ENCODE assay signal across 20 mouse cellular contexts in genomic region chr5:92076273-92076672, GRCm38 (mm10). TPM values are rescaled to one million over a fixed set of nuclear protein-coding genes. Genes with fewer than 3 reads are reported as not detected.
DNase-seq lines count a peak whose midpoint lies in the region; ATAC-seq and TF ChIP-seq lines count a peak whose summit lies in the region.
"Had no signal": no experiment of that assay in that cellular context is flagged by ENCODE, and none has a peak within 500 bp of the region (broad histone marks: within the 10 kb centered on the region; RNA-seq: fewer than 3 reads in every experiment).

No protein-coding gene starts in this region.

- no peak overlapping the region for H3K27ac ChIP-seq in forebrain, postnatal 0 days (ENCODE audit: low read depth, low read length)
- H3K27ac ChIP-seq in forebrain, embryonic 15.5 days (replicated peaks): no peak overlapping the region
- no peak overlapping the region for H3K27ac ChIP-seq in left cerebral cortex, adult 2 months
- 0 out of 2 replicates have a peak overlapping the region, but pooled peaks have one; percentile 19 for H3K27ac ChIP-seq in ES-E14 (ENCODE audit: insufficient read depth, low read depth, low read length, poor library complexity, severe bottlenecking)
- H3K27ac ChIP-seq in small intestine, adult 2 months (ENCODE audit: insufficient read depth, low read depth, low read length): no peak overlapping the region
- H3K27ac ChIP-seq: embryonic facial prominence, embryonic 13.5 days; hindbrain, embryonic 14.5 days; limb, embryonic 12.5 days; midbrain, embryonic 10.5 days had no signal

- TF ChIP-seq POLR2A in small intestine, adult 2 months (IDR thresholded peaks at IDR 0.05; ENCODE audit: low read depth, low read length): no peak

- no peak overlapping the region for H3K9ac ChIP-seq in forebrain, postnatal 0 days
- H3K9ac ChIP-seq in forebrain, embryonic 15.5 days (replicated peaks): no peak overlapping the region
- H3K9ac ChIP-seq in ES-E14 (ENCODE audit: insufficient read depth, low read depth, low read length, poor library complexity, severe bottlenecking): peak overlapping the region; percentile 9; the same call in 1 of the 2 replicates
- H3K9ac ChIP-seq: embryonic facial prominence, embryonic 13.5 days; hindbrain, embryonic 14.5 days; limb, embryonic 12.5 days had no signal

- H3K9me3 ChIP-seq in forebrain, postnatal 0 days (ENCODE audit: low read length): no peaks in the 10 kb centered on the region
- no peaks in the 10 kb centered on the region for H3K9me3 ChIP-seq in forebrain, embryonic 15.5 days
- H3K9me3 ChIP-seq in ES-E14 (ENCODE audit: control insufficient read depth, insufficient read depth, low read depth, low read length): no peaks in the 10 kb centered on the region
- H3K9me3 ChIP-seq: embryonic facial prominence, embryonic 13.5 days; limb, embryonic 12.5 days; midbrain, embryonic 10.5 days had no signal

- WGBS in forebrain, postnatal 0 days: 93% methylated on average over 1 of the region's 1 CpGs
- WGBS in forebrain, embryonic 15.5 days: 89% methylated on average over 1 of the region's 1 CpGs
- 25% methylated on average over 1 of the region's 1 CpGs for WGBS in small intestine, adult 2 months

- peak; percentile 19; the same call in 1 of the 2 replicates for TF ChIP-seq CTCF in forebrain, postnatal 0 days (IDR thresholded peaks at IDR 0.05; ENCODE audit: low read depth)
- peak; percentile 38 for TF ChIP-seq CTCF in left cerebral cortex, adult 2 months (IDR thresholded peaks at IDR 0.05)
- peak; percentile 50; the same call in 1 of the 2 replicates for TF ChIP-seq CTCF in small intestine, adult 2 months (IDR thresholded peaks at IDR 0.05; ENCODE audit: extremely low read depth, insufficient read length, insufficient replicate concordance, low read depth, low read length)

- no peak for DNase-seq in forebrain, postnatal 0 days
- no peak for DNase-seq in left cerebral cortex, adult 2 months (ENCODE audit: extremely low spot score in 1 of 2, low spot score in 2 of 2)
- no peak for DNase-seq in left cerebral cortex, postnatal 4 days
- DNase-seq in ES-E14 (ENCODE audit: low read depth, low spot score): no peak
- no peak for DNase-seq in adrenal gland, postnatal 14 days
- no peak for DNase-seq in right cerebral cortex, postnatal 25 days
- DNase-seq: adrenal gland, postnatal 25 days; cerebellum, adult 9-11 months; gastrocnemius, postnatal 14 days; heart, postnatal 10 days; kidney, adult 11 months; lung, postnatal 36 days; right cerebral cortex, postnatal 4 days; thymus, postnatal 4 days had no signal

- in situ Hi-C loops in ES-E14 (cut with MboI; ENCODE audit: low sequenced_read_pairs in 2 of 2, unreplicated experiment in 2 of 2): no loop called here

- H3K27me3 ChIP-seq in forebrain, postnatal 0 days (ENCODE audit: insufficient read depth, low read length): no peaks in the 10 kb centered on the region
- H3K27me3 ChIP-seq in forebrain, embryonic 15.5 days: no peaks in the 10 kb centered on the region
- no peaks in the 10 kb centered on the region for H3K27me3 ChIP-seq in small intestine, adult 2 months (ENCODE audit: control insufficient read depth, insufficient read depth, low read length)
- H3K27me3 ChIP-seq: embryonic facial prominence, embryonic 13.5 days; limb, embryonic 12.5 days had no signal

- H3K4me2 ChIP-seq in forebrain, postnatal 0 days (ENCODE audit: low read depth): no peak overlapping the region
- H3K4me2 ChIP-seq in forebrain, embryonic 15.5 days (replicated peaks): no peak overlapping the region
- H3K4me2 ChIP-seq: embryonic facial prominence, embryonic 13.5 days; hindbrain, embryonic 14.5 days; limb, embryonic 12.5 days had no signal

- H3K4me3 ChIP-seq in forebrain, postnatal 0 days (ENCODE audit: low read depth, low read length): no peak overlapping the region
- no peak overlapping the region for H3K4me3 ChIP-seq in forebrain, embryonic 15.5 days
- no peak overlapping the region for H3K4me3 ChIP-seq in left cerebral cortex, adult 2 months
- peak overlapping the region in 1 of 2 experiments; percentile 36; a peak in 1 of 4 replicates for H3K4me3 ChIP-seq in ES-E14 (ENCODE audit: insufficient read depth in 1 of 2, low read depth in 1 of 2, low read length in 2 of 2, poor library complexity in 1 of 2, severe bottlenecking in 1 of 2)
- no peak overlapping the region for H3K4me3 ChIP-seq in small intestine, adult 2 months (ENCODE audit: low read depth, low read length)
- H3K4me3 ChIP-seq: embryonic facial prominence, embryonic 13.5 days; limb, embryonic 12.5 days; midbrain, embryonic 10.5 days had no signal

- ATAC-seq in forebrain, postnatal 0 days: no peak
- no peak for ATAC-seq in forebrain, embryonic 15.5 days (replicated peaks)

- H3K4me1 ChIP-seq in forebrain, postnatal 0 days (ENCODE audit: insufficient read depth): 0 out of 2 replicates have a peak, but pooled peaks cover 1% of the 10 kb centered on the region
- peaks cover 18% of the 10 kb centered on the region for H3K4me1 ChIP-seq in forebrain, embryonic 15.5 days
- H3K4me1 ChIP-seq in ES-E14 (ENCODE audit: control insufficient read depth in 2 of 2, insufficient read depth in 2 of 2, low read length in 2 of 2, poor library complexity in 1 of 2): peaks cover 4 to 10% of the 10 kb centered on the region in 2 experiments; a peak in 2 of 4 replicates
- H3K4me1 ChIP-seq in small intestine, adult 2 months (ENCODE audit: control insufficient read depth, insufficient read depth, insufficient read length, low read length): peaks cover 5% of the 10 kb centered on the region

- intact Hi-C loops in left cerebral cortex, adult 2 months (cut with DNase I): no loop called here
- intact Hi-C loops in left cerebral cortex, postnatal 4 days (cut with DNase I): no loop called here

- H3K36me3 ChIP-seq in forebrain, postnatal 0 days (ENCODE audit: insufficient read depth): peaks cover 6% of the 10 kb centered on the region; the same call in 1 of the 2 replicates
- H3K36me3 ChIP-seq in forebrain, embryonic 15.5 days: peaks cover 10% of the 10 kb centered on the region
- H3K36me3 ChIP-seq in ES-E14 (ENCODE audit: control insufficient read depth, insufficient read depth, low read length, poor library complexity, severe bottlenecking): peaks cover 2% of the 10 kb centered on the region
- peaks cover 8% of the 10 kb centered on the region for H3K36me3 ChIP-seq in small intestine, adult 2 months (ENCODE audit: control insufficient read depth, insufficient read depth, low read length)

TF ChIP-seq in ES-E14, 5 proteins besides CTCF, POLR2A, EP300 and RAD21:
- TF ChIP-seq HCFC1 (IDR thresholded peaks at IDR 0.05; ENCODE audit: borderline replicate concordance, insufficient read depth, low read length) (no peak), ZNF384 (IDR thresholded peaks at IDR 0.05; ENCODE audit: low read depth, low read length) (no peak), ZC3H11A (IDR thresholded peaks at IDR 0.05; ENCODE audit: borderline replicate concordance, low read depth, low read length) (no peak), CHD2 (IDR thresholded peaks at IDR 0.05; ENCODE audit: low read depth, low read length) (no peak), MAFK (IDR thresholded peaks at IDR 0.05; ENCODE audit: insufficient read depth, low read depth, low read length) (no peak)

RNA-seq across cellular contexts. Expression of gene G3bp2, which starts 7.2 kb away (rescaled TPM):
- 221 and 223 TPM in 2 replicates for total RNA-seq in forebrain, postnatal 0 days (2014; rRNA removed)
- polyA plus RNA-seq in forebrain, postnatal 0 days (2015; fragmentation: Nextera tagmentation; extraction: Ambion mirVana): 268 and 315 TPM in 2 replicates
- polyA plus RNA-seq in forebrain, embryonic 15.5 days (2015; fragmentation: Nextera tagmentation; extraction: Ambion mirVana): 323 and 349 TPM in 2 replicates
- 100 to 1,000 TPM; 228 to 236 TPM for total RNA-seq in left cerebral cortex, adult 2 months (2021)
- total RNA-seq in left cerebral cortex, postnatal 4 days (2021): 100 to 1,000 TPM; 201 to 203 TPM
- 246 and 266 TPM in 2 replicates for total RNA-seq in ES-E14 (2012; rRNA removed)
- 3.1 and 6.9 TPM in 2 replicates for polyA plus RNA-seq in small intestine, adult 2 months (2012; rRNA removed)
- 105 and 123 TPM in 2 replicates for total RNA-seq in adrenal gland, postnatal 14 days (2021)

RNA-seq across cellular contexts. Expression of gene Cdkl2, which starts 32.6 kb away (rescaled TPM):
- 17.6 and 20.8 TPM in 2 replicates for total RNA-seq in forebrain, postnatal 0 days (2014; rRNA removed)
- 17.6 and 24.1 TPM in 2 replicates for polyA plus RNA-seq in forebrain, postnatal 0 days (2015; fragmentation: Nextera tagmentation; extraction: Ambion mirVana)
- 6.2 and 6.4 TPM in 2 replicates for polyA plus RNA-seq in forebrain, embryonic 15.5 days (2015; fragmentation: Nextera tagmentation; extraction: Ambion mirVana)
- total RNA-seq in left cerebral cortex, adult 2 months (2021): 10 to 100 TPM; 33.8 to 34.6 TPM
- total RNA-seq in left cerebral cortex, postnatal 4 days (2021): 10 to 100 TPM; 68.8 to 75.4 TPM
- 5.0 and 6.4 TPM in 2 replicates for total RNA-seq in ES-E14 (2012; rRNA removed)
- polyA plus RNA-seq in small intestine, adult 2 months (2012; rRNA removed): 0.15 and 0.41 TPM in 2 replicates
- 4.4 and 5.1 TPM in 2 replicates for total RNA-seq in adrenal gland, postnatal 14 days (2021)
